Mouse (Mus musculus) ES-E14 (cell line): ENCODE measurements around the gene Acy3. TPM values are rescaled to one million over a fixed set of nuclear protein-coding genes. Genes with fewer than 3 reads are reported as not detected.

Source experiments
- DNase-seq: peaks from one replicate; pipeline ENCODE4 v3.0.0-alpha.2; 2013; ENCODE audit warnings: low read depth, low spot score
- H3K27ac ChIP-seq: 2 replicates; pipeline ENCODE4 v1.5.1; 2012; ENCODE audit warnings: low read depth, mild to moderate bottlenecking, low read length, moderate library complexity, mixed read lengths; ENCODE audit not compliant: poor library complexity, insufficient read depth, severe bottlenecking
- H3K36me3 ChIP-seq: 2 replicates; pipeline ENCODE4 v1.6.1; 2012; ENCODE audit warnings: mild to moderate bottlenecking, low read length, moderate library complexity, mixed read lengths; ENCODE audit not compliant: control insufficient read depth, poor library complexity, insufficient read depth, severe bottlenecking
- H3K4me1 ChIP-seq, 2 experiments: fragments of 150-350 bp in 1 of 2; sonication (generic) in 1 of 2; 2 replicates each; pipeline ENCODE4 v1.6.1; 2012; ENCODE audit warnings: low read length in 2 of 2, mild to moderate bottlenecking in 1 of 2, mixed read lengths in 1 of 2; ENCODE audit not compliant: control insufficient read depth in 2 of 2, insufficient read depth in 2 of 2, poor library complexity in 1 of 2
- H3K4me3 ChIP-seq, 2 experiments: fragments of 150-350 bp in 1 of 2; sonication (generic) in 1 of 2; 2 replicates each; pipeline ENCODE4 v1.5.1; 2012; ENCODE audit warnings: low read length in 2 of 2, low read depth in 1 of 2, mild to moderate bottlenecking in 1 of 2, mixed read lengths in 1 of 2; ENCODE audit not compliant: insufficient read depth in 1 of 2, poor library complexity in 1 of 2, severe bottlenecking in 1 of 2
- H3K9ac ChIP-seq: 2 replicates; pipeline ENCODE4 v1.6.1; 2012; ENCODE audit warnings: low read depth, mild to moderate bottlenecking, low read length, mixed read lengths; ENCODE audit not compliant: poor library complexity, insufficient read depth, severe bottlenecking
- H3K9me3 ChIP-seq: fragments of 150-350 bp; sonication (generic); 2 replicates; pipeline ENCODE4 v1.6.1; 2012; ENCODE audit warnings: low read depth, mild to moderate bottlenecking, low read length; ENCODE audit not compliant: control insufficient read depth, insufficient read depth
- CHD2 ChIP-seq: IDR thresholded peaks from 2 replicates; pipeline ENCODE4 v1.6.1; 2014; ENCODE audit warnings: mild to moderate bottlenecking, low read depth, low read length, inconsistent platforms
- HCFC1 ChIP-seq: IDR thresholded peaks from 2 replicates; pipeline ENCODE4 v1.6.1; 2012; ENCODE audit warnings: low read length, inconsistent platforms, borderline replicate concordance; ENCODE audit not compliant: insufficient read depth
- MAFK ChIP-seq: IDR thresholded peaks from 2 replicates; pipeline ENCODE4 v1.6.1; 2014; ENCODE audit warnings: mild to moderate bottlenecking, low read depth, low read length, inconsistent platforms; ENCODE audit not compliant: insufficient read depth
- ZC3H11A ChIP-seq: IDR thresholded peaks from 2 replicates; pipeline ENCODE4 v1.6.1; 2012; ENCODE audit warnings: low read depth, mild to moderate bottlenecking, inconsistent platforms, low read length, borderline replicate concordance
- ZNF384 ChIP-seq: IDR thresholded peaks from 2 replicates; pipeline ENCODE4 v1.6.1; 2012; ENCODE audit warnings: low read depth, low read length, inconsistent platforms
- in situ Hi-C, 2 experiments: fragments of 600-800 bp; cut with MboI; formaldehyde crosslinking; loops; one replicate each; pipeline ENCODE4 v1.15.1; 2025; ENCODE audit warnings: low sequenced_read_pairs in 2 of 2, inconsistent platforms in 1 of 2; ENCODE audit not compliant: unreplicated experiment in 2 of 2
- total RNA-seq: library from RNA; depleted of rRNA; stranded (reverse); fragments of 300-350 nt; gene quantifications from 2 replicates; pipeline ENCODE4 v1.2.3, GENCODE M21; 2012

The Acy3 gene
- total RNA-seq, 1 experiment, result 2.1 TPM

DNA sequence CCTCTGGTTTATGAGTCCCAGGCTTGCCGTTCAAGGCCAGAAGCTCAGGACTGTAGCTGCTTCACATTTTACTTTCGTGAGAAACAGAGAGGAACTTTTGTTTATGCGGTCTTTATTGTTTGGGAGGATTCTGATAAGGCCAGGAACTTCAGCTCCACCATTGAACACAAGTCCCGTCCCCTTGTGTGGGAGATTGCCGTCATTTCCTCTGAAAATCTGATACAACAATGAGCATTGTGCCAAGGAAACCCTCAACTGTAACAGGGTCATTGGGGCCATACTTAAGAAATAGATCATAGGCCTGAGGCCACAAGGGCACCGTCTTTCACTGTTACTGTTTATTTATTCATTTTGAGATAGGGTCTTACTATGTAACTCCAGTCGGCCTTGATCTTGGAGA, 36.8 kb downstream of the Acy3 start:
- no peak for TF ChIP-seq HCFC1
- no peak for TF ChIP-seq CHD2
- no peak for TF ChIP-seq ZNF384
- H3K4me1 ChIP-seq, result peaks cover 5 to 8% of the 10 kb centered on the region in 2 experiments; a peak in 2 of 4 replicates
- no peak overlapping the region for H3K27ac ChIP-seq
- DNase-seq, result no peak
- no peak overlapping the region for H3K4me3 ChIP-seq
- no peak overlapping the region for H3K9ac ChIP-seq
- H3K36me3 ChIP-seq, result no peaks in the 10 kb centered on the region
- in situ Hi-C loops, result no loop called here
- no peaks in the 10 kb centered on the region for H3K9me3 ChIP-seq

DNA sequence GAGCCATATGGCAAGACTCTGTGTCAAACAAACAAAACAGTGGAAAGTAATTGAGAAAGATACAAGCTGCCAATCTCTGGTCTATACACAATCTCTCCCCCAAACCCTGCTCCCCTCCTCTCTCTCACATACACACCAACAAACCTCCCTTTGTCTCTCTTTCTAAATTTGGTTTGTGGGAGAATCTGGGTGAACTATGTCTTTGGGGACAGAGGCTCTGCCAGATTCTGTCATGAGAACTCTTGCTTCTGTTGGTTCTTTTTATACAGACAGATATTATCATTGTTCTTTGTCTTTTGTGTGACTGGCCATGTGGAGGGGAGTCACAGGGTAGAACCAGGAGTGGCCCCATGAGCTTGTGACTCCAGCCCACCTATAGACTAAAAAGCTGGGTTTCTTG, 41.2 kb downstream of the Acy3 start:
- DNase-seq, result no peak
- H3K9ac ChIP-seq, result no peak overlapping the region
- no peak overlapping the region for H3K4me3 ChIP-seq
- no peaks in the 10 kb centered on the region for H3K9me3 ChIP-seq
- H3K27ac ChIP-seq, result no peak overlapping the region
- in situ Hi-C loops, result no loop called here
- no peak for TF ChIP-seq ZC3H11A
- TF ChIP-seq CHD2, result no peak
- TF ChIP-seq HCFC1, result no peak
- TF ChIP-seq ZNF384, result no peak
- no peak for TF ChIP-seq MAFK
- H3K4me1 ChIP-seq, result no peaks in the 10 kb centered on the region; a peak in 1 of 4 replicates
- no peaks in the 10 kb centered on the region for H3K36me3 ChIP-seq

DNA sequence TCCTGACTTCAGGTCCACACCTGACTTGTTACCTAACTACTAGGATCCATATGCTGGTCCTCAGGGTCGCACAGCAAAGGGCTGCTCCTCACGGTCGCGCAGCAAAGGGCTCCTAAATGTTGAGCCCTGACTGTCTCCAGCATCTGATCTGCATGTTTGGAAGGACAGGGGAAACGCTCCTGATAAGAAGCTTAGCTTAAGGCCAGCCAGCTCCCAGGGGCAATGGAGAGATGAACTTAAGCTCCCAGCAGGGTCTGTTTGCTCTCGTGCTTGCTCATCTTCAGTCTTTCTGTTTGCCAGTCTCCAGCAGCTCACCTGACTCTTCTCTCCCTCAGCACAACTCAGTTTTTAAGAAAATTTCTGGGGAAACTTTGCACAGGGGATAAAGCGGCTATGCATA, 46.3 kb downstream of the Acy3 start:
- TF ChIP-seq MAFK (no peak), CHD2 (no peak), ZC3H11A (no peak), ZNF384 (no peak), HCFC1 (no peak)
- Histone ChIP-seq H3K4me1 (peaks cover 0 to 7% of the 10 kb centered on the region in 2 experiments; a peak in 1 of 4 replicates), H3K27ac (no peak overlapping the region; the same call in 1 of the 2 replicates), H3K9ac (no peak overlapping the region), H3K9me3 (no peaks in the 10 kb centered on the region), H3K4me3 (no peak overlapping the region), H3K36me3 (peaks cover 6% of the 10 kb centered on the region; the same call in 1 of the 2 replicates)
- no peak for DNase-seq
- in situ Hi-C loops, result no loop called here

DNA sequence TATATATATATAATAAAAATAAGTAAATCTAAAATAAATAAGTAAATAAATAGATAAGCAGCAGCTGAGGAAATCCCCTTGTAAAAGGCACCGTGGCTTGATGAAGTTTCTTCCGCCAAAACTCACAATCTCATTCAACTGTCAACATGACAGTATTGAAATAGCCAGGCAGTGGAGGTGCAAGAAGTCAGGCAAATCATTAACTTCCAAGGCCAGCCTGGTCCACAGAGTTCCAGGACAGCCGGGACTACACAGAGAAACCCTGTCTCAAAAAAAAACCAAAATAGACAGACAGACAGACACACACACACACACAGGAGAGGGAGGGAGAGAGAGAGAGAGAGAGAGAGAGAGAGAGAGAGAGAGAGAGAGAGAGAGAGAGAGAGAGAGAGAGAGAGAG, 46.9 kb downstream of the Acy3 start:
- no peak for TF ChIP-seq ZNF384
- TF ChIP-seq MAFK, result no peak
- no peak for TF ChIP-seq CHD2
- TF ChIP-seq HCFC1, result no peak
- no peak for TF ChIP-seq ZC3H11A
- Histone ChIP-seq H3K9ac (no peak overlapping the region), H3K27ac (no peak overlapping the region), H3K9me3 (no peaks in the 10 kb centered on the region), H3K4me1 (peaks cover 0 to 7% of the 10 kb centered on the region in 2 experiments; a peak in 1 of 4 replicates), H3K36me3 (peaks cover 6% of the 10 kb centered on the region; the same call in 1 of the 2 replicates), H3K4me3 (no peak overlapping the region)
- DNase-seq, result no peak
- in situ Hi-C loops, result no loop called here

DNA sequence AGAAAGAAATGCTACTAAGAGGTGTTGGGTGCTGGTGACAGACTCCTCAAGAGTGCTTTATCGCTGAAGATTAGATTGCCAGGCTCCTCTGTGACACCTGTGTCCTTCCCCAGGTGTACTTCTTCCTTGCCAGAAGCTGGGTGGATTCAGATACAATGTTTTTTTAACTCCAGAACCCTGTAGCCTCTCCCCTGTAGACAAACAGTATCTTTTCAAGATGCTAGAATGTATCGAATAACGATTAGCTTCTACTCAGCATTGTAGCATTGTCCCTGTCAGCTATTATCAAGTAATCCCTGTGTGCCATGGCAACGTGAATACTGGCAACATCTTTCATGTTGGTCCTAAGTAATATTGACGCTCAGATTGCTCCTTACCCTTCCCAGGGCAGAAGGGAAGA, 47.4 kb downstream of the Acy3 start:
- DNase-seq, result no peak
- Histone ChIP-seq H3K9ac (no peak overlapping the region), H3K9me3 (no peaks in the 10 kb centered on the region), H3K36me3 (peaks cover 6% of the 10 kb centered on the region; the same call in 1 of the 2 replicates), H3K4me3 (no peak overlapping the region), H3K4me1 (peaks cover 0 to 7% of the 10 kb centered on the region in 2 experiments; a peak in 1 of 4 replicates), H3K27ac (no peak overlapping the region)
- TF ChIP-seq HCFC1, result no peak
- no peak for TF ChIP-seq MAFK
- no peak for TF ChIP-seq ZNF384
- TF ChIP-seq ZC3H11A, result no peak
- no peak for TF ChIP-seq CHD2
- in situ Hi-C loops, result no loop called here
